Mouse (Mus musculus): ENCODE measurements around the gene Fkbp6.
"Not testable (repeated sequence)": the region's sequence is repeated elsewhere in the genome, so short reads cannot be mapped to it uniquely, and the experiment has no call there.

Gene Fkbp6

GRCm38 (mm10) chr5:135349862-135350261 lies at the start of gene Fkbp6:
Fkbp6 (minus strand) TSS chr5:135350044.
- no peak for DNase-seq (ENCODE audit: low spot score in 2 of 2)

DNA sequence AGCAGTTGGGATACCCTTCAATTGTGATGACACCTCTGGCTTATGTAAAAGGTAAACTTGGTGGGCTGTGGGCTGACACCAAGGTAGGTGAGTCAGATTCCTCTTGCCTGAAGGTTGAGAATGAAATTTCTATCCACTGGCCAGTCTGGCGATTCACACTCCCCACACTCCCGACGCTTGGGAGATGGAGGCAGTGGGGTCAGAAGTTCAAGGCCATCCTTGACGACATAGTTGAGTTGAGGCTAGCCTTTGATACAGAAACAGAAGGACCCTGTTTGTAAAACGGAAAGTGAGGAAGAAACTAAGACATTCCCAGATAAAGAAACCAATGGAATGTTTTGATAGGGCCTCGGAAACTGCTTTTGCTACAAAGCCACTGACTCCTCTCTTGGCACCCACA lies 49.5 kb upstream of the Fkbp6 start:
- no peak for DNase-seq (ENCODE audit: low spot score in 2 of 2)

GRCm38 (mm10) chr5:135395826-135396225 lies 46.0 kb upstream of the Fkbp6 start:
- no peak for DNase-seq (ENCODE audit: low spot score in 2 of 2)

DNA sequence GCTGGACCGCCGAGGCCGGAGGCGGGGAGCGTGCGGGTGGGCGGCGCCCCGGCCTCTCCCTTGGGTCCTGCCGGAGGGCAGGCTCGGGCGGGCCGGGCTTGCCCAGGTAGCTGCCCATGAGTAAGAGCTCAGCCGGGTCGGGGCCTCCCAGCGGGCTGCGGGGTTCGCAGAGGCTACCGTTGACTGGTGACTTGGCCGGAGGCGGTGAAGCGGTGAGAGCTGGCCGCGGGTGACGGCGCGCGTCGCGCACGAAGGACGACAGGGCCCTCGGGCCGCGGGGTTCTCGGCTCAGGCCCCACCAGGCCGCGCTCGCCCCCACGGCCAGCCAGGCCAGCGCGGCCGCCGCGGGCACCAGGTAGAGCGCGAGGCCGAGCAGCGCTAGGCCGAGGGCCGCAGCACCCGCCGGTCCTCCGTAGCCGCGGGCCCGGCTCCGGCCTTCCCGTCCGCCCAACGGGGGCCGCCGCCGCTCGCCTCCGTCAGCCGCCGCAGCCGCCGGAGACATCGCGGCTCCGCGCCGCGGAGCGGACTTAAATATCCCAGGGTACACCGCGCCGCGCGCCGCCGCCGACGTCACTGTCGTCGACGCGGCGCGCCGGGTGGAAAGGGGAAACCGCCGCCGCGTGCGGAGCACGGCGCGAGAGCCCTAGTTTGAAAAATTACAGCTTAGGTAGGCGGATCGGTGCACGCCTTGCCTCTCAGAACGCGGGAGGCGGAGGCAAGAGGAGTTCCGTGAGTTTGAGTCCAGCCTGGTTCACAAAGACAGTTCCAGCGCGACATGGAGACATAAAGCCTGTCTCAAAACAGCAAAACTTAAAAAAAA lies 44.4 kb upstream of the Fkbp6 start, which contains the start of gene Pom121:
Gene Pom121, minus strand, starts transcription at position 543 of the 820 bp plus-strand sequence.
- DNase-seq (ENCODE audit: low spot score in 2 of 2), result peak; percentile 65 to 76

DNA sequence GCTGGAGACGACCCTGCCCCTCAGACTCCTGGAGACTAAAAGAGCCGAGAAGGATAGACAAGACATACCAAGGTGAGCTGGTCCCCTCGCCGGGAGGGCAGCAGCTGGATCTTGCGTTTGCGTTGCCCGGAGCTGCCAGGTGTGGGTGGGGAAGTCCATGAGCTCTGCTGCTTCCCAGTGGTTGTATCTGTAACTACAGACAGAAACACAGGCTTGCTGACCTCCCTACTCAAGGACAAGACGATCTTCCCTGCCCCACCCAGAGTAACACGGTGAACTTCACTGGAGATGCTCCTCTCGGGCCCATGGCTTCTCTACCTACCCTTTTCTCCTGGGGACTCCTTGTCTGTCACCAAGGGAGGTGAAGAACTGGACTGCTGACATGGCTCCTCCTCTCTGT lies 33.9 kb upstream of the Fkbp6 start:
- no peak for DNase-seq (ENCODE audit: low spot score in 2 of 2)

DNA sequence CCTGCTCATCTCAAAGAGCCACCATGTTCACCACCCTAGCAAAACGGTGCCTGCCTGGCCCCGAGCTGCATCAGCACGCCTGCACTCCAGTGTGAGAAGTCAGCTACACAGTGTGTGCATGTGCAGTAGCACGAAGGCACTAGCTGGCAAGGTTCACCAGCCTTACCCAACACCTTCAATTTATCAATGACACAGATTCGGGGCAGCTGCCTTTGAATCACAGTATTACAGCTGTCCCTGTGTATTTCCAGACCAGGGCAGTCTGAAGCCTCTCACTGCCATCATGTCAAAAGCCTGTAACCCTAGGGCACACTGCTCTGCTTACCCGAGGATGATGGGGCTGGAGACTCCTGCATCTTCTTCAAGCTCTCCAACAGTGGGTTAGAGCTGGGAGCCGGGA lies 32.9 kb upstream of the Fkbp6 start:
- no peak for DNase-seq (ENCODE audit: low spot score in 2 of 2)

DNA sequence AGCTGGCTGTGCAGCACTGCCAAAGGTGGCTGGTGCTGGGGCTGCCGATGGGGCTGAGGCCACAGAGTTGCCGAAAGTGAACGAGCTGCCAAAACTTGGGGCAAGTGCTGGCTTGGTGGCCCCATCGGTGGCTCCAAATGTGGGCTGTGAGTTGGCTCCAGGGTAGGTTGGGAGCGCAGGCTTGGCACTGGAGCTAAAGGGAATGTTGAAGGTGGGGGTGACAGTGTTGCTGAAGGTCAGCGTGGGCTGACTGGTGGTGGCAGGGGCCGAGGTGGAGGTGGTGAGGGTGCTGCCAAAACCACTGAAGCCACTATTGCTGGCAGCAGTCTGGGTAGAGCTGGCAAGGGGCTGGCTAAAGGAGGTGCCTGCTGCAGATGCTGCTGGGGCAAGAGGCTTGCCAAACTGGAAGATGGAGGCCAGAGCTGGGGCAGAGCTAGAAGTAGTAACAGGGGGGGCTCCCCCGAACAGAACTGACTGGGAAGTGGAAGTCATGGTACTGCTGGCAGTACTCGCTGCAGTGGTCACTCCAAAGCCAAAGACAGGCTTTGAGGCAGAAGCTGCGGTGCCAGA lies 31.6 kb upstream of the Fkbp6 start:
- no peak for DNase-seq (ENCODE audit: low spot score in 2 of 2)

GRCm38 (mm10) chr5:135380681-135381080 lies 30.8 kb upstream of the Fkbp6 start:
- DNase-seq (ENCODE audit: low spot score in 2 of 2), result no peak

GRCm38 (mm10) chr5:135376341-135376740 lies 26.5 kb upstream of the Fkbp6 start:
- DNase-seq (ENCODE audit: low spot score in 2 of 2), result no peak

- peak in 1 of 2 experiments; percentile 30 for DNase-seq (ENCODE audit: low spot score in 2 of 2)
Measured at GRCm38 (mm10) chr5:135375167-135375566, 25.3 kb upstream of the Fkbp6 start.

GRCm38 (mm10) chr5:135373601-135374000 lies 23.8 kb upstream of the Fkbp6 start:
- DNase-seq (ENCODE audit: low spot score in 2 of 2), result no peak

GRCm38 (mm10) chr5:135371195-135371594 lies 21.4 kb upstream of the Fkbp6 start:
- no peak for DNase-seq (ENCODE audit: low spot score in 2 of 2)

DNA sequence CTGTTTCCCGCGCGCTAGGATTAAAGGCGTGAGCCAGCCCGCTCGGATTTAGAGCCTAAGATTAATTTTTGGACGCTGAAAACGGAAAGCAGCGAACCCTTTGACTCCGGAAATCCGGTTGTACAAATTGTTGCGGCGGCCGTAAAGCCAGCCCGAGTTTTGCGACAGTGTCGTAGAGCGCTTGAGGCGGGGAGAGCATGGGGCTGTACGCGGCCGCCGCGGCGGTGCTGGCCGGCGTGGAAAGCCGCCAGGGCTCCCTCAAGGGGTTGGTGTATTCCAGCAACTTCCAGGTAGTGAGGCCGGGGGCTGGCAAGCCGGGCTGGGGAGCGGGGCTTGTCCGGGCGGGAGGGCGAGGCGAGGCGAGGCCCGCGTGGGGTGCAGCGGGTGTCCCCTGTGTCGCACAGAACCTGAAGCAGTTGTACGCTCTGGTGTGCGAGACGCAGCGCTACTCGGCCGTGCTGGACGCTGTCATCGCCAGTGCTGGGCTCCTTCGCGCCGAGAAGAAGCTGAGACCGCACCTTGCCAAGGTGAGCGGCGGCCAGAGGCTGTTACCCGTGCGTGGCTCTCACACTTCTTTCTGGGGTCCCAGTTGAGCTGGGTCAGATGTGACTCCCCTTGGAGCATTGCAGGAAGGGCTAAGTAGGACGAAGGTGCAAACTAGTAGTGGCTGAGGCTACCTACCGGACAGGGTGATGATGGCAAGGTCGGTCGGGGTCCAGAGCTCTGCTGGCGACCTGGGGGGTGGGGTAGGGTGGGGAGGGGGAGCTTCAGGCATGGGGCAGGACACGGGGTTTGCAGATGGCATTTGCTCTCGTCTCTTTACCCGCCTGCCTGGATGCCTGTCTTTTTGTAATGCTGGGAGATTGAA lies 20.2 kb upstream of the Fkbp6 start, which contains the start of gene Nsun5:
Gene Nsun5, plus strand, starts transcription at position 167 of the 868 bp plus-strand sequence.
- peak; percentile 86 to 94 for DNase-seq (ENCODE audit: low spot score in 2 of 2)

DNA sequence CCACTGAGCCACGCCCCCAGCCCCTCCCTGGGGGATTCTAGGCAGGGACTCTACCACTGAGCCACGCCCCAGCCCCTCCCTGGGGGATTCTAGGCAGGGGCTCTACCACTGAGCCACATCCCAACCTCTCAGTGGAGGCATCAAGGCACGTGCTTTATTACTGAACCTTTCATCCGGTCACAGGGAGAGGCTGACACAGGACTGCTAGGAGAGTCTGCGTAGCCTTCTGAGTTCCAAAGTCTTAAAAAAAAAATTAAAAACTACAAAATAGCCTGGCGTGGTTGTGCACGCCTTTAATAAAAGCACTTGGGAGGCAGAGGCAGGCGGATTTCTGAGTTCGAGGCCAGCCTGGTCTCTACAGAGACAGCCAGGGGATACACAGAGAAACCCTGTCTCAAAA lies 19.4 kb upstream of the Fkbp6 start:
- not testable (repeated sequence) for DNase-seq (ENCODE audit: low spot score in 2 of 2)

- no peak for DNase-seq (ENCODE audit: low spot score in 2 of 2)
Measured at GRCm38 (mm10) chr5:135368312-135368711, 18.5 kb upstream of the Fkbp6 start.

DNA sequence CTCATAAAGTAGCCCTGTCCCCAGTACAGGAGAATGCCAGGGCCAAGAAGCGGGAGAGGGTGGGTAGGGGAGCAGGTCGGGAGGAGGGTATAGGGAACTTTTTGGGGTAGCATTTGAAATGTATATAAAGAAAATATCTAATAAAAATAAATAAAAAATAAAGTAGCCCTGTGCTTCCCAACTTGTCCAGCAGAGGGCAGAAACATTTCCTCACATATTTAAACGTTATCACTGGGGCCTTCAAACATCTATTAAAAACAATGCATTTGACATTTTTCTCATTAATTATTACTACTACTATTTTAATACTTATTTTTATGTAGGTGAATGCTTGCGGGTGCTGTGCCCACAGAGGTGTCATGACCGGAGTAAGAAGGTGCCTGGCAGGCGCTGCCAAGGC lies 18.0 kb upstream of the Fkbp6 start:
- DNase-seq (ENCODE audit: low spot score in 2 of 2), result no peak

- DNase-seq (ENCODE audit: low spot score in 2 of 2), result no peak
Measured at GRCm38 (mm10) chr5:135363540-135363939, 13.7 kb upstream of the Fkbp6 start.

GRCm38 (mm10) chr5:135362572-135362971 lies 12.7 kb upstream of the Fkbp6 start:
- DNase-seq (ENCODE audit: low spot score in 2 of 2), result no peak

GRCm38 (mm10) chr5:135359772-135360171 lies 9.9 kb upstream of the Fkbp6 start:
- no peak for DNase-seq (ENCODE audit: low spot score in 2 of 2)

GRCm38 (mm10) chr5:135357556-135357955 lies 7.7 kb upstream of the Fkbp6 start:
- no peak for DNase-seq (ENCODE audit: low spot score in 2 of 2)

DNA sequence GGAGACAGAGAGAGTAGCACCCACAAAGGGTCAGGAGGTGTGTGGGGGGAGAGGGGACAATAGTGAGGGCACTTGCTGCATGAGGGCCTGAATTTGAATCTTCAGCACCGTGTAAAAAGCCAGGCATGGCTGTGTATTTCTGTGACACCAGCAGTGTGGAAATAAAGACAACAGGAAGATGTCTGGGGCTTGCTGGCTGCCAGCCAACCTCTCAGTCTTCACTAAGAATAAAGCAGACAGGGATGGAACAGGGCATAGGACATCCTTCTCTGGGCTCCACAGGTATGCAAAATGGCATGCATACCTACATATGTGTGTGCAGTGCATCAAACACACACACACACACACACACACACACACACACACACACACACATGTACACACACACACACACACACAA lies 6.2 kb upstream of the Fkbp6 start:
- DNase-seq (ENCODE audit: low spot score in 2 of 2), result no peak

- DNase-seq (ENCODE audit: low spot score in 2 of 2), result no peak
Measured at GRCm38 (mm10) chr5:135353564-135353963, 3.7 kb upstream of the Fkbp6 start.
